Mouse (Mus musculus) gastrocnemius, adult 8-10 months (tissue): ENCODE measurements around the gene Gadd45a. TPM values are rescaled to one million over a fixed set of nuclear protein-coding genes. Genes with fewer than 3 reads are reported as not detected.

Experiments
- DNase-seq, 2 experiments: peaks; one replicate each; pipeline ENCODE4 v3.0.0; 2022; ENCODE audit warnings: low spot score in 2 of 2
- total RNA-seq, 4 experiments: library from RNA; stranded (reverse); gene quantifications; 2 replicates each; pipeline ENCODE4 v1.2.4; 2022

Gadd45a gene
- 10 to 100 TPM; 23.9 to 45.4 (median 33.9) TPM for total RNA-seq

DNA sequence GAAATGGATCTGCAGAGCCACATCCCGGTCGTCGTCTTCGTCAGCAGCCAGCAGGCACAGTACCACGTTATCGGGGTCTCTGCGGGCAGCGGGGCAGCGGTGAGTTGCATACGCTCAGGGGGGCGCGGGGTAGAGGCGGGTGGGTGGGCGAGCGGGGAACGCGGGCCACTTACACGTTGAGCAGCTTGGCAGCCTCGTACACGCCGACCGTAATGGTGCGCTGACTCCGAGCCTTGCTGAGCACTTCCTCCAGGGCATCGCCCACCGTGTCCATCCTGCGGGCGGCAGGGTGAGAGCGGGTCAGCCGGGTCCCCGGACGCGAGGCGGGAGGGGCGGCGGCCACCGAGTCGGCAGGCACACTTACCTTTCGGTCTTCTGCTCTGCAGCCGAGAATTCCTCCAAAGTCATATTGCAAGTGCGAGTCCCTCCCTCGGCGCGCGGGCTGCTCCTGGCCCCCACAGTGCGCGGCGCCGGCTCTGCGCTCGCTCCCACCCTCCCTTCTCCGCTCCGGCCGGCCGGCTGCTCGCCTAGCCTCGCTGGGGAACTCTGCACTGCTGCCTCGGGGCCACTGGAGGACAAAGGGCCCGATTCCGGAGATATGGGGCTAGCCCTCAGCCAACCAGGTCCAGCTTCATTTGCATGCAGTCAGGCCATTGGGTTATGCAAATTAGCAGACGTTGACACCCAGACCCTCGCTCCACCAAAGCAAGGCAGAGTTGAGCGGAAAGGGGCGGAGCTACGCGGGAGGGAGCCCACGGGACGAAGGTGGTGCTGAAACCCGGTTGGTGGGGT lies at the start of gene Gadd45a:
Gene Gadd45a (minus strand): TSS at position 621 of the 792 bp plus-strand sequence.
- peak; percentile 92 to 95 for DNase-seq

DNA sequence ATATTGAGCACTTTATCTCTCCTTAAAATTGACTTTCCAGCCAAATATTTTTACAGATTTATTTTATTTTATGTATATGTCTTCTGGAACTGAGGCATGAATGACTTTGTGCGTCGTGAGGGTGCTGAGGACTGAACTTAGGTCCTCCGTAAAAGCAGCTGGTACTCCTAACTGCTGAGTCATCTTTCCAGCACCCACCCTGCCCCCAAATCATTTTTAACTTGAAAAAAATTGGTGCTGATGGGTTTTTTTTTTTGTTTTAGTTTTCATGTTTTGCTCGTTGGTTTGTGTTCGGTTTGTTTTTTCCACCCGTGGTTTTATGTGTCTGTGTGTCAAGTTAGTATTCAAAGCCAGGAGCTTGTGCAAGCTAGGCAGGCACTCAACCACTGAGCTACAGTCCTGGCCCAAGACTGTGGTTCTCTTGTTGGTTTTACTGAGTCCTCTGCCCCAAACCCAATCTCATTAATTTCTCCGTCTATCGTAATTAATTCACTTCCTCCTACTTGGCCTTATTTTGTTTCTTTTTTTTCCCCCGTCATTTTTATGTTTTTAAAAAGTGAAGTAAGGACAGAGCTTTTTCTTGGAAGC lies 48.7 kb upstream of the Gadd45a start:
- no peak for DNase-seq

DNA sequence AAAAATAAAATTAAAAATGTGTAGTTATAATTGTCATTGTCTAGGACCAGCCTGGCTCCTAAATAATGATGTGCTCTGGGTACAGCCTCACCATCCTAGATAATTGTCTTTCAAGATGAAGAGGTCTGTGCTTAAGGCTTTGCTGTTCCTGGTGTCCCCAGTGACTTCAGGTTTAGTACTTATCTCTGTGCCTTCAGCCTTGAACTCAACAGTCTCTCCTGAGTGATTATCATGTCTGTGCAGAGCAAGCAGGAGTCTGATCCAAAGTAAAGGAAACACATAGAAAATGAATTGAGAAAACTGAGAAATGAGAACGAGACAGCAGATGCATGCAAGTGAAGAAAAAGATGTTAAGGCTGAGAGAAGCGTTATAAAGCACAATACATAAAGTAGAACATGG lies 47.2 kb upstream of the Gadd45a start:
- no peak for DNase-seq

DNA sequence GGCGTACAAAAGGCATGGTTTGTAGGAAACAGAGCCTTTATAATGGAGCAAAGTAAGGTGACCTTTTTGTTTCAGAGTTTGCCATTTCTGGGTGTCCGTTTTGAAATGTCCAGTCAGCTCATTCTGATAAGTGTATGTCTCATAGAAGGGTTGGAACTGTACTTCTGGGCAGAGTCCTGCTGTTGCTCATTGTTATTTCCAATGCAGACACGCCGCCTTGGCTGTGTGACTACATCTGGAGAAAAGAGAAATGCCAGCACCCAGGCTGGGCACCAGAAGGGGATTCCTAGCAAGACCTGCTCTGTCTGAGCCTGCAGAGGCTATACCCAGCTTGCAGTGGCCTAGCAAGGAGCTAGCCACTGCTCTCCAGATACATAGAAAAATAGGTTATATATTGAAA lies 43.9 kb upstream of the Gadd45a start:
- DNase-seq: no peak

DNA sequence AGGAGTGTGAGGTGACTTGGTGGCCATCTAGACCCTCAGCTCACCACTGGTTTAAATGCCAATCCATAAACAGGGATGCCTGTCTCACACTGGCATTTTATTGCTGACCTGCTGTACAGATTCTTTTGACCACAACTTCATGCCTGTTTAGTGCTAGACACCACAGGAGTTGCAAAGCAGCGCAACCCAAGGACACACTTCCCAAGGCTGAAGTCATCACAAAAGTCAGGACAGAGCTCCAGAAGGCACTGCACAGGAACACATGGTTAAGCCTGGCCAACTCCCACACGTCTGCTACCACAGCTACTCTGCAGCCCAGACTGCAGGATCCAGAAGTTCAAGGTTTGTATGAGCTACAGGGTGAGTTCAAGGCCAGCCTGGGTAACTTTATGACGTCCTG lies 40.8 kb upstream of the Gadd45a start:
- no peak for DNase-seq

DNA sequence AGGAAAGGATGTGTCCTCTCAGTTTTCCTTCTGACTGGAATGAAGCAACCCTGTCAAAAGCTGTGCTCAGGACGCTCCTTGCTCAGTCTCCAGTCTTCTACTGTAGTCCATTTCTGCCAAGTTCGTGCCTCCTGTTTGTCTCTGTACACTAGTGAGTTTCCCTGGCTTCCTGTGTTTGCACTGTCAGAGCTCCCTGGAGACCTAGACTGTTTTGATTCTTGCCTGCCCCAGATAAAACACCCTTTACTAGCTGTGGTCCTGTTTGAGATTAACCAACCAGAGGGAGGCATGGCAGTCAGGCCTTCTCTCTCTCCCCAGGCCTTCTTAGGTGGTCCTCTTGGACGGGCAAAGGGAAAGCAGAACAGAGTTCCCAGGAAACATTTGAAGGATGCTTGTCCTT lies 40.2 kb upstream of the Gadd45a start:
- DNase-seq: peak in 1 of 2 experiments; percentile 17

DNA sequence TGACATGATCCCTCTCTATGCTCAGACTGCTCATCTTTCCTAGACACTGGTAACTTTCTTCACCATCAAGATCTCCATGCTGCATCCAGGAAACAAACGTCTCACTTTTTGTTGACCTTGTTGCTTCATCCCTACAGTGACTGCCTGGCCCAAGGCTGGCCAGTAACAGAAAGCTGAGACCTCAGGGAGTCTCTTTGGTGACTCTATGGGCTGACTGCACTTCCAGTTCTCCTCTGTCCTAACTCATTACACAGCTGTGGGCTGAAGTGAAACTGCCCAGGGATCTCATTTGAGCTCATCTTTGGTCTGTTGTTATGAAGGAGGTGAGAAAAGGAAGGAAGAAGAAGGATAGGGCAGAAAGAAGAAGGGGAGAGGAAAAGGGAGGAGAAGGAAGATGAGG lies 39.1 kb upstream of the Gadd45a start:
- DNase-seq: peak; percentile 13 to 30

DNA sequence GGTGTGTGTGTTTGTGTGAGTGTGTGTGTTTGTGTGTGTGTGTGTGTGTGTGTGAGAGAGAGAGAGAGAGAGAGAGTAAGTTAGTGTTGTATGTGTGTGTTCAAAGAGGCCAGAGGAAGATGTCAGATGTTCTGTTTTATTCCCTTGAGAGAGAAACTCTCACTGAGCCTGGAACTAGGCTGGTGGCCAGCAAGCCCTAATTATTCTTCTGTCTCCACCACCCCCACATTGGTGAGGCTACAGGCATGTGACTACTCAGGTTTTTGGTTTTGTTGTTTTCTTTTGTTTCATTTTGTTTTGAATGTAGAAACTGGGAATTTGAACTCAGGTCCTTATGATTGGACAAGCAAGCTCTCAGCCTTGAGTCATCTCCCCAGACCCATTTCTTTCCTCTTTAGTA lies 37.6 kb upstream of the Gadd45a start:
- DNase-seq: no peak

DNA sequence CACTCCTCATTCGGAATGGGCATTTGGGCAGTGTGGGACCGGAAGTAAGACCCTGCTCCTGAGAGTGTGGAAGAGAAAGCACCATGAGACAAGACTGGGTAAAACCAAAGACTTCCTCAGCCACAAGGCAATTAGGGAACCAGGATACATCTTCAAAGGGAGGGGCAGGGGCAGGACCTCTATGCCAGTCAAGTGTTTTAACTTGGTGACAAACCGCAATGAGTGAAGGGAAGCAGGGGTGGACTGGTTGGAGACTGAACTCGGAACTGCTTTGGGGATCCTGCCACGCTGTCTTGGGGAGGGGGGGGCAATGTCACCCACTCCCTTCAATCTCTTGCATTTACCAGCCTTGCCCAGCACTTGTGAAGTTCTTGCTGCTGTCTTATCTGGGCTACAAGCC lies 36.7 kb upstream of the Gadd45a start:
- DNase-seq: no peak

DNA sequence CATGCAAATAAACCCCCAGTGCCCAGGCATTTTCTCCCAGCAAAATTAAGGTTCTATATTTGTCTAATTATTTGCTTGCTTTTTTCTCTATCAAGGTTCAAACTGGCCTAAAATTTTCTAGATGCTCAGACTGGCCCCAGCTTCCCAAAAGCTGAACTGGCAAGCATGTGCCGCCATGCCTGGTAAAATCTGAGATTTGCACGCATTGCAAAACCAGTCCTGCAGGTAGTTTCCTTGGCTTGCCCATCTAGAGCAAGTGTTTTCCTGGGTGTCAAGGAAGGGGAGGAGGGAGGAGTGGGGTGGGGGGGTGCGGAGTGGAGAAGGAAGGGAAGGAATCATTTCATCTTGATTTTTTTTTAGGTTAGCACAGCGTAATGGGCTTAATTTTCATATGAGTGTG lies 36.2 kb upstream of the Gadd45a start:
- DNase-seq: no peak

DNA sequence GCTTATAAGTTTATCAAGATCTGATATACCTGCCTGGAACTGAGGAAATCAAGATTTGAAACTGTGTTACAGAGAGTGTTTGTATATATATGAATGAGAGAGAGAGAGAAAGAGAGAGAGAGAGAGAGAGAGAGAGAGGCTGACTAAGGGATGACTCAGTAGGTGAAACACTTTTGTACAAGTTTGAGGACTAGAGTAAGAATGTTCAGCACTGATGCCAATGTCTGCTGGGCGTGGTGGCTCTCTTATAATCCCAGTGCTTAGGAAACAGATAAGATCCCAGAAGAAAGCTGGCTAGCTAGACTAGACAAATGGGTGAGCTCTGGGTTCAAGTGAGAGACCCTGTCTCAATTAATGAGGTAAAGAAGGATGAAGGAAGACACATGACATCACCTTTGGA lies 34.4 kb upstream of the Gadd45a start:
- no peak for DNase-seq

DNA sequence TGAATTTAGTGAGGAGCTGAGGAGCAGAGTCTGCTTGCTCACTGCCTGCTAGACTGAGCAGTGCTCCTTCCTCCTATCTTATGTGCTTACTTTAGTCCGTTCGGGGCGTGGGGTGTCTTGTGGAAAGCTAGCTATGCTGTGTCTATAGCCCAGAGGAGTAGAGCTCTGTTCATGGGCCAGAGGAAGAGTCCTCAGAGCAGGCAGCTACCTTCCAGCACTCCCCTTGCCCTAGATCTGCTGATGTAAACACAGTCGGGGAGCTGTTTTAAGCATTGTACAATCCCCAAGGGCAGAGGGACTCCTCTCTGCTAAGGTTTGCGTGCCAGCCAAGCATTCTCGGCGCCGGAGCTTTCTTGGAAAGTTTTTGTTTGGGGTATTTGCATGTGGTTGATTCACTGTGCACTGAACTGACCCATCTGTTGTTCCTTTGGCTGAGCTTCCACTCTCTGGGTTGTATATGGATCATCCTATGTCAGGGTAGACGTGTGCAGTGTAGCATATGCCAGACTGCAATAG lies 32.6 kb upstream of the Gadd45a start:
- no peak for DNase-seq

DNA sequence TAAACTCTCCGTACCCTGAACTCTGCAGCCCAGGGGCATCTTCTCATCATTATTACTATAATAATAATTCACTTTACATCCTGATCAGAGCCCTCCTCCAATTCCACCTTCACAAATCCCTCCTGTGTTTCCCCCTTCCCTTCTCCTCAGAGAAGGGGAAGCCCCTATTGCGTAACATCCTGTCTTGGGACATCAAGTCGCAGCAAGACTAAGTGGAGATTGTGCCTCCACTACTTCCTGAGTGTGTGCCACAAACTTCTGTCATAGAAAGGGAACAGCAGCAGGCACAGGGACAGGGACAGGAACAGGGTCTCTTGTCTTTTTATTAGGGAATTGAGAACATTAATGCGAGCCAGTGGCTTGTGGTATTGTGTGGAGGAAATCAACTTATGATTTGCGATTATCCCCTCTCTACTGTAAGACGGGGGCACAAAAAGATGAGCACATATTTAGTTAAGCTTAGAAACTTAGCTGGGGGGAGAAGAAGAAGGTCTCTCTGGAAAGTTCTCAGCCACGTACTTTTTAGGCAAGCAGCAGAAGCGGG lies 32.0 kb upstream of the Gadd45a start:
- no peak for DNase-seq

DNA sequence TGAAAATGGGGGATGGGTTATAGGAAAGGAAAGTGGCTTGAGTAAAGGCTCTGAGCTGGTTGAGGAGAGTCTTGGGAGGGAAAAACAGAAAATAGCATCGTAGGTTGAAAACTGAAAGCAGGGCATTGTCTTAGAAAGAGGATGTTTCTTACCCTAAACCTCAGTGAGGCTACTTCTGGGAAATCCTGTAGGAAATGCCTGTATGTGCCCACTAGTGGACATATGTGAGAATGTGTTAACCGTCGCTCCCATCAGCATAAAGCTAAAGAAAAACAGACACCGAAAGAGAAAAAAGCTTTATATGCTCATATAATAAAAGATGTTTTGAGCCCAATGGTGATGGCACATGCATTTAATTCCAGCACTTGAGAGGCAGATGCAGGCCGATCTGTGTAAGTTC lies 22.8 kb upstream of the Gadd45a start:
- no peak for DNase-seq

DNA sequence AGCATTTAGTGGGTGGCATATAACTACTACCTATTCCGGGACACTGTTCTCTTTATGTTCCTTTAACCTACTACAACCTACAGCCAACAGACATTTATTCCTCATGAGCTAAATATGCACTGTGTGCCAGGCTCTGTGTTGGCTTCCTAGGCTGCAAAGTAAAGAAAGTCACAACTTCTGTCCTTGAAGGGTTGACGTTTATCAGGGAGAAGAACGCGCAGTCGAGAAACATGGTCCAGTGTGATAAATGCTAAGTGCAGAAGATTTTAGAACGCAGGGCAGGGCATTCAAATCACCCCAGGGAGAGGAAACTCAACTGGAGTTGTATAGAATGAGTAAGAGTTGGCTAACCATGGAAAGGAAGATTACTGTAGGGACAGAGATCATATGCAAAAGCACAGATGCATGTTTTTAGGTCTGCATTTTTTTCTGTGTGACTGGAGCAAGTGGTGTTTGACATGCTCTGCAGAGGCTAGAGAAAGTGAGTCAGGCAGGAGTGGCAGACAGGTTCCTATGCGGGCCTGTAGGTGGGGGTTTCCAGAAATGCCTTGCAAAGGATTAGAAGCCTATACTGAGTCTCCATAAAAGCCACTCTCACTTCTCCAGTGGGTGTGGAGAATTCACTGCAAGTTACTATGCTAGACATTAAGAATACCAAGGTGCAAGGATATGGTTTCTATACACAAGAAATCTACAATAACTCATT lies 20.9 kb upstream of the Gadd45a start:
- DNase-seq: no peak

DNA sequence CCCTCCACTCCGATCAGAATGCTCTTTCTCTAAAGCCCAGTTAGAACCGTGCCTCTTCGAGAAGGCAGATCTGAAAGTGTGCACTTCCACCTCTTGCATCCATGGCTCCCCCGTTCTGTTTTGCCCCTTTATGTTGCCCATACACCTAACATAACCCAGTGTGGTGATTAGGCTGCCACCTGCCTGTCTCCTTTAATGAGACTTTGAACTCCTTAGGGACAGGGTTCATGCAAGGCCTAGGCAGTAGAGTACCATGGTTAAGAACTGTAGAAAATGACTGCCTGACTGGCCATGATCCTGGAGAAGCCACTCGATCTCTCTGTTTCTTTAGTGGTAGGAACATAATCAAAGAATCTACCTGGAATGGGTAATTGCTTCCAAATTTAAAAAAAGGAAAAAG lies 20.3 kb upstream of the Gadd45a start:
- DNase-seq: no peak

DNA sequence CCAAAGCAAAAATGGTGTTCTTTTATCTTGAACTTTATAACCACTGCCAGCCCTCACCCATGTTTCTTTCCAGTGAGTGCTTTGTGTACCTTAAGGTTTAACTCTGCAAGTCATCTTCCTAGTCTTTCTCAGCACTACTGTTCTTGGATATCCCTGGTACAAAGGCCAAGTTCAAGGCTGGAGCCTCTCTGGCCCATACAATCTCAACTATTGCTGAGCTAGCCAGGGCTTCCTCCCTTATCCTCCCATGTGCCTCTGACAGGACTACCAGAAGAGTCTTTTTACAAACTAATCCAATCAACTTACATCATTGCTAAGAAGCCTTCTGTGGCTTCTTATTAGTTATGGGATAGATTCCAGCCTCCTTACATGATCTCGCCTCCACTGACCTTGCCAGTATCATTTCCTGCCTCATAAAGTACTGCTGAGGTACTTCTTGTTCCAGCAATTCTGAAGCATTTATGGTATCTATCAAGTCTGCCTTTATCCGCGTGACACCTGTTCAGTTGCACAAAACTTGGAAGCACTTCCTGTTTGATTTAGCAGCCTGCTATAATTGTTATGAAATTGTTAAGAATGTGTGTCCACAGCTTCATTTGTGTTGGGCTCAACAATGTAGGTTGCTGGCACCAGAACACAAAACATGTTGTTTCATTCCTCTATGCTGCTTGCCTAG lies 19.8 kb upstream of the Gadd45a start:
- DNase-seq: no peak

DNA sequence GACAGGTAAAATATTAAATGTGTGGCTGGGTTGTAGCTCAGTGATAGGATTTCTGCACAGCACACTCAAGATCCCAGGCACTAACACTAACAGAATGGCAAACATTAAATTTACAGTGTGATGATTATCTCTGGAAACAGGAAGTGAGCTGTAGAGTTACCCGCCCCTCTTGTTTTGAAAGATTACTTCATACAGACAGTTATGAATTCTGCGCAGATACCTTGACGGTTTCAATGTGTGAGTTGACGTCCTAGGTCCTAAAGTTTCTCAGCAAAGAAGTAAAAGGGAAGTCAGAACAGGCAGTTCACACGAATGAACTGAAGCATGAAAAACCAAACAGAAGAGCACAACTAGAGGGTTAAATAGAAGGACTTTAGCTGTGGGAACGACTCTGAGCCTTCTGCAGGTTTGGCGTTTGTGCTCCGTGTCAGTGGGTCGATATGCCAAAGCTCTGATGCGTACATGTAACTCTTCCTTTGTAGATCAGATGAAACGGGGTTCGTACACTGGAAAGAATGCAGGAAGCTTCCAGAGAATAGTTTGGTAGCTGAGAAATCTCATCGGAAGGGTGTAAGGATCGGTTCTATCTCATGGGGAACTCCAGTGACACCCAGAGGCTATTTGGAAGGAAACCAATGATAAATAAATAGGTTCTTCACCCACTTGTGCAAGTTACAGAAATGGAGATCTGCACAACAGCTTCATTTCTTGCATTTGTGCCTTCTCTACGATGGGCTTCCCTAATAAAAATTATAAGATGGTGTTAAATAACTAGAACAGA lies 19.0 kb upstream of the Gadd45a start:
- DNase-seq: no peak

DNA sequence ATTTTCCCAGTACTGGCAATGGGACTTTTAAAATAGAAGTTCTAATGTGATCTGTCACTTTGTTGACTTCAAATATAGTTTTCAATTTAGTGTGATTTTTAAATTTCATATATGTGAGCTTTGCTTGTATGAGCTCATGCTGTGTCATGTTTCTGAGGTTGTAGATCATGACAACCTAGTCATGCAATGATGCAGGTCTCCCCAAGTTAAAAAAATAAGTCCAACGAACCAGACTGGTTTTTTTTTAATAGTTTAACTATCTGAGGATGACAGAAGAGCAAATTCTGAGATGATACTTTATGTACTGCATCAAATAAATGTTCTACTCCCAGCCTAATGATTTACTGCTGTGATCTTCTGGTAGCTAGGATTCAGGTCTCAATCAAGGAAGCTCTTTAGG lies 12.8 kb upstream of the Gadd45a start:
- DNase-seq: no peak

DNA sequence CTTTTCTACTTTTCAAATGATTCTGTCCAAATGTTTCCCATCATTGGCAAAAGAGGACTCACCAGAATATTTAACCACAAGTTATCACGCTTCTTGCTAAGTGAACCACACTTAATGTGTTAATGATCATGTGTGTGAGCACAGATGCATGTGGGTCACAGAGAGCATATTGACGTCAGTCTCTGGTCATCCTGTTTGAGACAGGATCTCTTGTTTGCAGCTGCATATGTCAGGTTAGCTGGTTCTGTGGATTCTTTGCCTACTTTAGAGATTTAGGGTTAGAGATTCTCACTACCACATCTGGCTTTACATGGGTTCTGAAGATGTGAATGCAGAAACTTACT lies 12.4 kb upstream of the Gadd45a start:
- no peak for DNase-seq
